Mouse (Mus musculus) liver, embryonic 16.5 days (tissue): ENCODE measurements around the gene Dlx3. TPM values are rescaled to one million over a fixed set of nuclear protein-coding genes. Genes with fewer than 3 reads are reported as not detected.

Experiments
- ATAC-seq: fragments of 200-750 bp; cut with Nextera tagmentation; 2 replicates; pipeline ENCODE4 v1.8.0; 2017; ENCODE audit warnings: low read depth, mild to moderate bottlenecking, moderate number of reproducible peaks, moderate library complexity
- H3K27ac ChIP-seq: fragments of 300-500 bp; sonication (generic); 2 replicates; pipeline ENCODE4 v1.5.1; 2014; ENCODE audit warnings: mild to moderate bottlenecking, low read length
- H3K27me3 ChIP-seq: fragments of 300-500 bp; sonication (generic); 2 replicates; pipeline ENCODE4 v1.6.1; 2014; ENCODE audit warnings: low read depth, low read length, mixed read lengths; ENCODE audit not compliant: control insufficient read depth, insufficient read depth
- H3K36me3 ChIP-seq: fragments of 300-500 bp; sonication (generic); 2 replicates; pipeline ENCODE4 v1.6.1; 2014; ENCODE audit warnings: mild to moderate bottlenecking; ENCODE audit not compliant: control insufficient read depth, insufficient read depth
- H3K4me1 ChIP-seq: fragments of 300-500 bp; sonication (generic); 2 replicates; pipeline ENCODE4 v1.6.1; 2014; ENCODE audit warnings: low read depth, low read length, mixed read lengths; ENCODE audit not compliant: control insufficient read depth
- H3K4me2 ChIP-seq: fragments of 300-500 bp; sonication (generic); 2 replicates; pipeline ENCODE4 v1.6.1; 2014; ENCODE audit warnings: low read depth, low read length, mixed read lengths
- H3K4me3 ChIP-seq: fragments of 300-500 bp; sonication (generic); 2 replicates; pipeline ENCODE4 v1.5.1; 2014; ENCODE audit warnings: low read depth, mild to moderate bottlenecking, low read length
- H3K9ac ChIP-seq: fragments of 300-500 bp; sonication (generic); 2 replicates; pipeline ENCODE4 v1.6.1; 2014; ENCODE audit warnings: low read depth, low read length
- H3K9me3 ChIP-seq: fragments of 300-500 bp; sonication (generic); replicated peaks from 2 replicates; pipeline ENCODE4 v1.6.1; 2016; ENCODE audit warnings: low read length; ENCODE audit not compliant: control insufficient read depth
- WGBS: fragments of 180-500 bp; shearing (Covaris S2); extraction: QIAGEN DNeasy Blood & Tissue Kit; methylation state at CpG from one replicate; pipeline ENCODE4 v1.1.7; 2014; ENCODE audit not compliant: insufficient replicate concordance; 5-methylcytosine and 5-hydroxymethylcytosine counted together
- polyA plus RNA-seq: library from polyadenylated mRNA; unstranded; fragments of >200 nt; fragmentation: Nextera tagmentation; extraction: Ambion mirVana; gene quantifications from 2 replicates; pipeline ENCODE4 v1.2.1, GENCODE M21; 2015

The Dlx3 gene
- polyA plus RNA-seq, 1 experiment from 2014 or later = not detected

GRCm38 (mm10) chr11:95110081-95110480, 9.8 kb upstream of the Dlx3 start:
- Histone ChIP-seq H3K27me3 (peaks cover 15% of the 10 kb centered on the region), H3K9me3 (no peaks in the 10 kb centered on the region), H3K9ac (no peak overlapping the region), H3K27ac (no peak overlapping the region), H3K4me1 (no peaks in the 10 kb centered on the region; the same call in 1 of the 2 replicates), H3K4me2 (no peak overlapping the region), H3K4me3 (no peak overlapping the region), H3K36me3 (no peaks in the 10 kb centered on the region)
- WGBS = 53% methylated on average over 7 of the region's 7 CpGs
- ATAC-seq = no peak

- Histone ChIP-seq H3K4me1 (no peaks in the 10 kb centered on the region), H3K9ac (no peak overlapping the region), H3K36me3 (no peaks in the 10 kb centered on the region), H3K9me3 (no peaks in the 10 kb centered on the region), H3K4me3 (no peak overlapping the region), H3K4me2 (no peak overlapping the region), H3K27ac (no peak overlapping the region), H3K27me3 (peaks cover 50% of the 10 kb centered on the region)
- WGBS = 4% methylated on average over 6 of the region's 6 CpGs
- no peak for ATAC-seq
These were observed 2.9 kb upstream of the Dlx3 start for GRCm38 (mm10) chr11:95117030-95117429.

- Histone ChIP-seq H3K4me1 (no peaks in the 10 kb centered on the region), H3K27ac (no peak overlapping the region), H3K9me3 (no peaks in the 10 kb centered on the region), H3K36me3 (no peaks in the 10 kb centered on the region), H3K9ac (no peak overlapping the region), H3K4me3 (no peak overlapping the region), H3K27me3 (peaks cover 65% of the 10 kb centered on the region), H3K4me2 (no peak overlapping the region)
- no peak for ATAC-seq
- 3% methylated on average over 8 of the region's 8 CpGs for WGBS
These were observed 1.4 kb upstream of the Dlx3 start for GRCm38 (mm10) chr11:95118505-95118904.

- Histone ChIP-seq H3K27me3 (peaks cover 82% of the 10 kb centered on the region), H3K4me1 (no peaks in the 10 kb centered on the region), H3K4me3 (no peak overlapping the region), H3K4me2 (no peak overlapping the region), H3K9me3 (no peaks in the 10 kb centered on the region), H3K36me3 (no peaks in the 10 kb centered on the region), H3K9ac (no peak overlapping the region), H3K27ac (no peak overlapping the region)
- ATAC-seq = no peak
- WGBS = 2% methylated on average over 21 of the region's 21 CpGs
These were observed 708 bp downstream of the Dlx3 start for GRCm38 (mm10) chr11:95120633-95121020.

GRCm38 (mm10) chr11:95121161-95122099, 1.5 kb downstream of the Dlx3 start:
- no peaks in the 10 kb centered on the region for H3K36me3 ChIP-seq
- peaks cover 86% of the 10 kb centered on the region for H3K27me3 ChIP-seq
- H3K27ac ChIP-seq = no peak overlapping the region
- H3K9ac ChIP-seq = no peak overlapping the region
- no peak overlapping the region for H3K4me2 ChIP-seq
- H3K9me3 ChIP-seq = no peaks in the 10 kb centered on the region
- ATAC-seq = no peak
- H3K4me1 ChIP-seq = no peaks in the 10 kb centered on the region
- WGBS = 1% methylated on average over 63 of the region's 63 CpGs
- H3K4me3 ChIP-seq = no peak overlapping the region

GRCm38 (mm10) chr11:95122100-95122489, 2.2 kb downstream of the Dlx3 start:
- 31% methylated on average over 6 of the region's 6 CpGs for WGBS
- no peak overlapping the region for H3K9ac ChIP-seq
- H3K4me1 ChIP-seq = no peaks in the 10 kb centered on the region
- no peak overlapping the region for H3K27ac ChIP-seq
- H3K4me2 ChIP-seq = no peak overlapping the region
- ATAC-seq = no peak
- no peaks in the 10 kb centered on the region for H3K9me3 ChIP-seq
- H3K4me3 ChIP-seq = no peak overlapping the region
- H3K36me3 ChIP-seq = no peaks in the 10 kb centered on the region
- H3K27me3 ChIP-seq = peaks cover 89% of the 10 kb centered on the region

- Histone ChIP-seq H3K27ac (no peak overlapping the region), H3K36me3 (no peaks in the 10 kb centered on the region), H3K9ac (no peak overlapping the region), H3K4me1 (no peaks in the 10 kb centered on the region), H3K4me2 (no peak overlapping the region), H3K27me3 (peaks cover 66% of the 10 kb centered on the region), H3K9me3 (no peaks in the 10 kb centered on the region), H3K4me3 (no peak overlapping the region)
- 36% methylated on average over 7 of the region's 7 CpGs for WGBS
- ATAC-seq = no peak
These were observed 5.5 kb downstream of the Dlx3 start for GRCm38 (mm10) chr11:95125366-95125948.

GRCm38 (mm10) chr11:95126272-95127245, 6.6 kb downstream of the Dlx3 start:
- peaks cover 54% of the 10 kb centered on the region for H3K27me3 ChIP-seq
- no peak for ATAC-seq
- H3K27ac ChIP-seq = no peak overlapping the region

More at GRCm38 (mm10) chr11:95126272-95127245, 6.6 kb downstream of the Dlx3 start:
- no peaks in the 10 kb centered on the region for H3K9me3 ChIP-seq
- no peak overlapping the region for H3K9ac ChIP-seq
- no peaks in the 10 kb centered on the region for H3K36me3 ChIP-seq
- WGBS = 3% methylated on average over 20 of the region's 20 CpGs
- H3K4me1 ChIP-seq = no peaks in the 10 kb centered on the region
- no peak overlapping the region for H3K4me3 ChIP-seq
- no peak overlapping the region for H3K4me2 ChIP-seq
